Mouse (Mus musculus): Measurements from ENCODE around the gene Tsga10ip.

Gene Tsga10ip

DNA sequence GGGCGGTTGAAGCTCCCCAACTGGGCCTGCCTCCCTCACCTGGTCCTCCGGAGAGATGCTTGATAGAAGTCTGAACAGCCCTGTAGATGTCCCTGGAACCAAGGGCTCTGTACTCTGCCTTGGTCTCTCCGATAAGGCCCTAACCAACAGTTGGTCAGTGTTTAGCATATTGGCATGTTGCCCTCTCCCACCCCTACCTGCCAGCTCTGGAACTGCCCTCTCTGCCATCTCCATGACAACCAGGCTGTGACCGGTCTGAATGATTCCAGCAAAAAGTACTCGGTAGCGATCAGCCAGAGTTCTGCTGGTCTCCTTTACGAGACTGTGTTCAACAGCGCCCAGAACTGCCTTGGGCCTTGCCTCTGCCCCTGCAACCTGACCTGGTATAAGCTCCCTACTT lies at the start of gene Tsga10ip:
Tsga10ip (minus strand) TSS at position 234 of the 400 bp plus-strand sequence.
- in situ Hi-C loops (cut with MboI; ENCODE audit: unreplicated experiment in 2 of 2): no loop called here

DNA sequence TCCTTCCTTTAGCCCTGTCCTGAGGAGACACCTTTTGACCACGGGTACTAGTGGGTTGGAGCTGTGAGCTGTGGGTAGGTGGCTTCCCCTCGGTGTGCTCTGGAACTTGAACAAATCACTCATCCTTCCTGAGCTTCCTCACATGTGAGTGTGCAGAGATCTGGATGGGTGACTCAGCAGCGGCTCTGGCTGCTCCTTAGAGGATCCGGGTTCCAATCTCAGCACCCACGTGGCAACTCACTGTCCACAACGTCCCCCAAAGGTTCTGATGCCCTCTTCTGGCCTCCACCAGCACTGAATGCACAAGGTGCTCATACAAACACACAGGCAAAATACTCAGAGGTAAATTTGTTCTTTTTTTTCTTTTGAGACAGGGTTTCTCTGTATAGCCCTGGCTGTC lies 49.4 kb upstream of the Tsga10ip start:
- in situ Hi-C loops (cut with MboI; ENCODE audit: unreplicated experiment in 2 of 2): no loop called here

DNA sequence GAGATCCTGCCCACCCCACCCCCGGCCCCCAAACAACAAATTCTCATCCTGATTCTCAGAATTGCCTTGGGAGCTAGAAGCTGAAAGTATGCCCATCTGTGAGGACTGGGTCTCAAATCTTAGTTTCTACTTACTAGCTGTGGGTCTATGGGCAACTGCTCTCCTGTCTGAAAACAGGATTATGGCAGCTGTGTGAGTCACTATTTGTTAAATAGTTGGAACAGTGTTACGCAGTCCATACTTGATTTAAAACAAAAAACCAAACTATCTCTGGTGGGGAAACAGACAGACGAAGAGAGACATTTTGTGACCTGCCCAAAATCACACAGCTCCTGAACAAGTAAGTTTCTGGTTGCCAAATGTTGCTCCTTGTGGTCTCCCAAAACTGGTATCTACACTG lies 47.3 kb upstream of the Tsga10ip start:
- in situ Hi-C loops (cut with MboI; ENCODE audit: unreplicated experiment in 2 of 2): no loop called here

DNA sequence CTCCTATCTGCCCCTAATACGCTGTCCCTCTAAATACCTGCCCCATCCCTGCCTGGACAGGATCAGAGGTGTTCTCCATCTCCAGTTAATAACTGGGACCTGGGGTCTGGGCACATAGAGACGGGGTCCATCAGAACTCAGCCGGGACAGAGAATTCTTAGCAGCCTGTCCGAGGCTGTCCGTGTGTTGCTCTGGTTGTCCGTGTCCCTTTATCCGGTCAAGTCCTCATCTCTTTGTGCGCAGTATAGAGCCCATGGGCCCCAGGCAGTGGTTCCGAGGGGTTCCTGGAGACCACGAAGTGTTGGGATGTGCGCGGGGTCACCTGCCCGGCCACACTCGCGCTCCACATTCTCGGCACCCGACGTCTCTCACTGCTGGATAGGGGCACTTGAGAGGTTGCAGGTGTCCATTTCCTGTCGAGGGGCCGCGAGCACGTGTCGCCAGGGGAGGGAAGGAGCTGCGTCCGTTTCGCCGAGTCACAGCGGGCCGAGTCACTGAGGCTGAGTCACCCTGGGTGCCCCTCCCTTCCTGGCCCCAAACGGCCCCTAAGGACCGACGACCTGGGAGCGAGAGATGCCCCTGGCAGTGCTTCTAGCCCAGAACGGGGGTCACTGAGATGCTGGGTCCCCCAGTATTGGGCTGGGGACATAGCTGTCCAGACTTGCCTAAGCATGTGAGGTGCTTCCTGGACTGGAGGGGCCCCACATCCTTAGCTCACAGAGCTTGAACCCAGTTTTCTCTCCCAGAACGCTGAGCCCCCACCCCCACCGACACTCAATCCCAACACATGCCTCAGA lies 46.2 kb upstream of the Tsga10ip start:
- in situ Hi-C loops (cut with MboI; ENCODE audit: unreplicated experiment in 2 of 2): no loop called here

DNA sequence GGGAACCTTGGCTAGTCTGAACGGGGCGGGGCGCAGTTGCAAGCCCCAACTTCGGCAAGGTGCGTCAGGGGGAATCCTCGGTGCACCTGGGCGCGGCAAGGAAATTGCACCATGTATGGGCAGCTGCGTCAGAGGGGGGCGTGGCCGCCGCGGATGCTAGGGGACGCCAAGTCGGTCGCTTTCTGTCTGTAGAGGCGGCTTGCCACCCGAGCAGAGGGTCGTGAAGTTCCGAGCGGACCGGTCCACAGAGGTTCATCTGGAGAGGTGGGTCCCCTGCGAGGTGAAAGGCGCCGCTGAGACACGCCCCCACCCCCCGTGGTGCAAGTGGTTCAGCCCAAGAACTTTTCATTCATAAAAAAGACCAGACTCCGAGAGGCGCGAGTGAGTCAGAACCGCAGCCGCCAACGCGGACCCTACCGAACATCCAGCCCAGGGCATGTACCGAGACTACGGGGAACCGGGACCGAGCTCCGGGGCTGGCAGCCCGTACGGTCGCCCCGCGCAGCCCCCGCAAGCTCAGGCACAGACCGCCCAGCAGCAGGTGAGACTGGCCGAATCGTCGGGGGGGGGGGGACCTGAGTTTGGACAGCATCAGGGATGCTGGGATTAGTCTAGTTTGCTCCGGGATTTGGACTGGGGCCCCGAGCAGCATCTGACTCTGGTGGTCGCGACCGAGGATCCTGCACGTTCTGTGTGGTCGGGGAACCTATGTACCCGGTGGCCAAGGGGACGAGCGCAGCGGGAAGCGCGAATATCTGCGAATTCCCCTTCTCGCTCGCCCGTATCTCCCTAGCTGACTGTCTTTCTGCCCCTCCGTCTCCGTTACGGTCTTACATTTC lies 45.4 kb upstream of the Tsga10ip start, which contains the start of gene Fosl1:
Fosl1 (plus strand) TSS at position 33 of the 839 bp plus-strand sequence.
- in situ Hi-C loops (cut with MboI; ENCODE audit: unreplicated experiment in 2 of 2): no loop called here

DNA sequence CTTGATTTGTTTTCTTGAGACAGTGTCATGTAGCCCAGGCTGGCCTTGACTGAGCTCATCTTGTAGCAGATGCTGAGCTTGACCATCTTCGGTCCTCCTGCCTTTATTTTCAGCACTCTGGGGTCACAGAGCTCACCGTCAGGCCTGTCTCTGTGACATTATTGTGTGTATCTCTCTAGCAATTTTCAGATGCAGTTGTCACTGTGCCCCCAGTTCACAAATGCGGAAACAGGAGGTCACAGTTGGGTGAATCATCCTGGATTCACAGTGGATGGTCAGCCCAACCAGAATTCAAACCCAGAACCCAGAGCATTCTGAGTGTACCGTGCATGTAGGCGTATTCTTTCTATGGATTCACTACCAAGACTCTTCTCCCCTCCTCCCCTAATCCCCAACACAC lies 43.4 kb upstream of the Tsga10ip start:
- in situ Hi-C loops (cut with MboI; ENCODE audit: unreplicated experiment in 2 of 2): no loop called here

DNA sequence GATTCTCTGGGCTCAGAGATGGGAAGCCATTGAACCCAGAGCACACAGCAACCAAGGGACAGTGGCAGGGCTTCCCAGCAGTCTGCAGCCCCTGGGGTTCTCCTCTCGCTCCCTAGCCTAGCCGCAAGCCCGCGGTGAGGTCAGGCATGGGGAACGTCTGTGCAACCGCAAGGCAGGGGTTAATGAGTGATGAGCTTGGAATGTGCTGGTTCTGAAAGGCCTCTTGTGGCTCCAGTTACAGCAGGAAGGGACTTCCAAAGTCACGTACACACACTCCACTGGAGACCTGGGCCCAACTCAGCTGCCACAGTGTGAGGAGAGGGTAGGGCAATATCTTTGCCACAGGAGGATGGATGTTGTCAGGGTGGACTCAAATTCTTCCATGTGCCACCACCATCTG lies 42.6 kb upstream of the Tsga10ip start:
- in situ Hi-C loops (cut with MboI; ENCODE audit: unreplicated experiment in 2 of 2): no loop called here

DNA sequence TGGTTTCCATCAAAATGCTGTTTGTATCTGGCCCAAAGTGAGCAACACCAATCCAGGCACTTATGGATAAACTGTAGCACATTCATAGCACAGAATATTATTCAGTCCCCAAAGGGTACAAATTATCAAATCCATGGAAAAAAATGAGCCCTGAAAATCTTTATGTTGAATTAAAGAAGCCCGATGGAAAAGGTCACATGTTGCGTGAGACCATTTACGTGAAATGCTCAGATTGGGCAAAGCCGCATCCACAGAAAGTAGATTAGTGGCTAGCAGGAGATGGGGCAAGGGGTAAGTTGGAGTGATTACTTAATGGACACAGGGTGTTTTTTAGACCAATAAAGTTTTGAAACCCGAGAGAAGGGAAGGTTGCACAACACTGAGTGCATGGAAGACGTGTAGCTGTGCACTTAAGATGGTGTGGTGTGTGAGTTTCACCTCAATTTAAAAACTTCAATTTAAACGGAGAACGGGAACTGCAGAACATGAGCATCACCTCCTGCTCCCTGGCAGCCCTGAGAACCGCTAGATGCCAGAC lies 42.1 kb upstream of the Tsga10ip start:
- in situ Hi-C loops (cut with MboI; ENCODE audit: unreplicated experiment in 2 of 2): no loop called here

DNA sequence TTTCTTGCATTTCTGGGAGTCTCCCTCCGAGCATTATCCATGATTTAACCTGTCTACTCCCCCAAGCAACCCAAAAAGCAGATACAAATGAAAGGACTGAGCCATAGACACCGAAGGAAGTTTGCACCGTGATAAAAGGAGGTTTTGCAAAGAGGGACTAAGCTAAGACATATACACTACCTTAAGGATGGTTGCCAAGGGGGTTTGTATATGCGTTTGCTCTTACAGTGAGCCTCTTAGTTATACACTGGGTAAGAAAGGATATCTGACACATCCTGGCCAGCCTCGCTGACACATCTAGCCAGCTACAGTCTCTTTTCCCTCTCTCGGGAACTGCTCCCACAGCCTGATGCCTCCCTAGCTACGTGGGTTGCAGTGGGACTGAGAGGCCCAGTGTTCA lies 31.6 kb upstream of the Tsga10ip start:
- in situ Hi-C loops (cut with MboI; ENCODE audit: unreplicated experiment in 2 of 2): loop anchor here in 1 of 2 experiments (5.0 kb wide), 1 partner anchor 53 kb away; the partner anchor contains the start of gene Mus81

DNA sequence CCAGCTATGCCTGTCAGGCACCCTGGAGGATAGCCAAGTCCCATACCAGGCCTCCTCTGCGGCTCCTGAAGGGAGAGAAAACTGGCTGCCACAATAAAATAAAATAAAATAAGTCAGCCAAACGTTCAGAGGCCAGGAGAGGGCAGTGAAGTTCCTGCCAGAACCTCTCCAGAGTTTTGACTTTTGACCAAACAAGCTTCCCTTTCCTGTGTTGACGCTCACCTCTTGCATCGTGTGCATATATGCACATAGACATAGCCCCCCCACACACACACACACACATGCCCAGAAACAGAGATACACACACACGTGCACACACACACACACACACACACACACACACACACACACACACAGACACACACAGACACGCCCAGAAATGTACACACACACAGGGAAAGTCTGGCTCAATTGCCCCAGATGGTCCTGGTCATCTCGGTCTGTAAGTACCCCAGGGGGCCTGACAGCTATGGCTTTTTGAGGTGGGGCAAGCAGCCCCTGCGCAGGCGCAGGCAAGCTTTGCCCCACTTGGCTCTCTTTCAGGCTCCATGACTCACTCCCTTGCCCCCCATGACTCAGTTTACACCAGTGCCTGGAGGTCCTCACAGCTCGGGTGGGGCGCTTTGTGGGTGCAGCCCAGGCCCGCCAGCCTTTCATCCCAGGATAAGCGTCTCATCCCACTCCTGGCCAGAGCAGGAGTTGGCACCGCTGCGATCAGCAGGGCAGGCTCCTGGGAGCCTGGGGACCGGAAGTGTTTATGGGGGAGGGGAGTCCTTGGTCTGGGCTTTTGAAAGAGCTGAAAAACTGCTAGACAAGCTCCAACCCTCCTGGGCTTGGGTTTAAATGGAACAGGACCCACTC lies 30.9 kb upstream of the Tsga10ip start:
- in situ Hi-C loops (cut with MboI; ENCODE audit: unreplicated experiment in 2 of 2): loop anchor here in 1 of 2 experiments (5.0 kb wide), 1 partner anchor 54 kb away; the partner anchor contains the start of gene Mus81

DNA sequence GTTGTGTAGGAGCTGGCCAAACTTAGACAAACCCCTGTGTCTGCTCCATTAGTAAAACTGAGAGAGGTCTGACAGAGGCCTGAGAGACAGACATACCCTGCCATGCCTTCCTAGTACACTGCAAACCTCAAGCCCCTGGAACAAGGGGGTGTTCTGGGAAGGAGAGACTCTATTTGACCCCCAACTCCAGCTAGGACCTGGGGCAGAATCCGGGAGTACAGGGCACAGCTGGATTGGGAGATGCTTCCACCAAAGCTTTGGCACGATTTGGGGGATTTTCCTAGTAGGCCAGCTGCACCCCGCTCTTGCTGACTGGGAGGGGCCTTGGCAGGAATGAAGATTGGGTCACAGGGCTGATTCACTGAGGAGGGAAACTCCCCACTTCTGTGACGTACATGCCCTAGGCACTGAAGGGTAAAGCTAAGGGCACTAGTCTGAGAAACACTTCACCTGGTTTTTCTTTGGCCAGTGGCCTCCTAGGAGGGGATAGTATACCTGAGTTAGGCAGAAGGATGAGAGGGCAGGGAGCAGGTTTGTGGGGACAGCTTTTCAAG lies 29.7 kb upstream of the Tsga10ip start:
- in situ Hi-C loops (cut with MboI; ENCODE audit: unreplicated experiment in 2 of 2): loop anchor here in 1 of 2 experiments (5.0 kb wide), 1 partner anchor 55 kb away; the partner anchor contains the start of gene Mus81

DNA sequence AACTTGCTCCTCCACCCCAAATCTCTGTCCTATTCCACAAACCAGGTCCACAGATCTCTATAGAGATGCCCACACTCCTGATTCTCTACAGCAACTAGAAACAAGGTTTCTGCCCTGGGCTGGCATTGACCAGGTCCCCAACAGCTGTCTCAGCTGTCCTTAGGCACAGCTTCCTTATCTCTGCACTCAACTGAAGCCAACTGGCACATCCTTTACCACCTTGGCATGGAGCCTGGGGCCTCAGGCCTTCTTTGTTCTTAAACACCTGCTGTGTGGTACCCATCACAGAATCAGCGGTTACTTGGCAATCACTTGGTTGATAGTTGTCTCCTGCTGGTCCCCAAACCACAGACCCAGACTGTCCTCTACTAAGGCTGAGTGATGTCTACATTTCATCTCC lies 28.1 kb upstream of the Tsga10ip start:
- in situ Hi-C loops (cut with MboI; ENCODE audit: unreplicated experiment in 2 of 2): loop anchor here in 1 of 2 experiments (5.0 kb wide), 1 partner anchor 57 kb away; the partner anchor contains the start of gene Mus81

DNA sequence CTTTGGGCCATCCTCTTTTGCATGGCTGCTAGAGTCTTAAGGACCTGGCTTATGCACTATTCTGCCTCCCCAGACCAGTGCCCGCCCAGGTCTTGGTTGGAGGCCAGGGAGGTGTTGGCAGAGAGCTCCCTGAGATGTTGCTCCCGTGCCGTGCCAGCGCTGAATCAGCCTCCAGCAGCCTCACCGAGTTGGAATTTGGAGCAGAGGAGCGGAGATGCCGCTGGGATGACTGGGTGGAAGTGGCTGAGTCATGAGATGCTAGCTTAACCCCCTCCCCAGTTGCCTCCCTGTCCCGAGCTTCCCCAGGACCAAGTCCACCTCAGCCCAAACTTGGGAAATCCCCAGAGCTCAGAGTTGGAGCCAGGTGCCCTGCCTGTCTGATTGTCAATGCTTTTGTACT lies 27.5 kb upstream of the Tsga10ip start:
- in situ Hi-C loops (cut with MboI; ENCODE audit: unreplicated experiment in 2 of 2): loop anchor here (5.0 to 10.0 kb wide), 2 partner anchors 55 to 57 kb away; partner anchors contain the start of gene Mus81 (in 2 of the 2)

DNA sequence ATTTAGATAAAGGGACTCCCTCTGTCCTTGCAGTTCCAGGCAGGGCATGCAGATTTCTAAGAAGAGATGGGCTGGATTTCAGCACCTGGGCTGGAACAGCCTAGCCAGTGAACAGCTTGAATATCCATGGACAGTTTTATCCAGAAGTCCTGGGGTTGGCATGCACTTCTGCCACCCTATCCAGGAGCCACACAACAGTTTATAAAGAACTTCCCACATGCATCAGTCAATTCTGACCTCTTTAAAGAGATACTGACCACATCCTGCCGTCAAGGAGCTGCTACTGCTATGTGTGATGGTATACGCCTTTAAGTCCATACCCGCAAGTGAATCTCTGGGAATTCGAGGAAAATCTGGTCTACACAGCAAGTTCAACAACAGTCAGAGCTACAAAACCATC lies 26.9 kb upstream of the Tsga10ip start:
- in situ Hi-C loops (cut with MboI; ENCODE audit: unreplicated experiment in 2 of 2): loop anchor here (5.0 to 10.0 kb wide), 2 partner anchors 54 to 58 kb away; partner anchors contain the start of gene Mus81 (in 1 of the 2)

DNA sequence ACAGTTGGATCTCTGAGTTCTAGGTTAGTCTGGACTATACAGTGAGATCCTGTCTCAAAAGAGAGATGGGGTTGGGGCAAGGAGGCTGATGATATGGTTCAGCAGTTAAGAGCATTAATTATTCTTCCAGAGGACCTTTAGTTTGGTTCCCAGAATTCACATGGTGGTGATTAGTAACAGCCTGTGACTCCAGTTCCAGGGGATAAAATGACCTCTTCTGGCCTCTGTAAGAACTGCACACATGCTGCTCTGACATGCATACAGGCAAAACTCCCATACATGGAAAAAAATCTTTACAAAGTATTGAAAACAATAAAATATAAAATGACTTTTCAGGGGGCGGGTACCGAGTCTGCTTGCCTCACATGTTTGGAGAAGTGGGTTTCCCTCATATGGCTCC lies 25.8 kb upstream of the Tsga10ip start:
- in situ Hi-C loops (cut with MboI; ENCODE audit: unreplicated experiment in 2 of 2): loop anchor here (5.0 to 10.0 kb wide), 2 partner anchors 53 to 59 kb away; partner anchors contain the start of gene Mus81 (in 1 of the 2)

DNA sequence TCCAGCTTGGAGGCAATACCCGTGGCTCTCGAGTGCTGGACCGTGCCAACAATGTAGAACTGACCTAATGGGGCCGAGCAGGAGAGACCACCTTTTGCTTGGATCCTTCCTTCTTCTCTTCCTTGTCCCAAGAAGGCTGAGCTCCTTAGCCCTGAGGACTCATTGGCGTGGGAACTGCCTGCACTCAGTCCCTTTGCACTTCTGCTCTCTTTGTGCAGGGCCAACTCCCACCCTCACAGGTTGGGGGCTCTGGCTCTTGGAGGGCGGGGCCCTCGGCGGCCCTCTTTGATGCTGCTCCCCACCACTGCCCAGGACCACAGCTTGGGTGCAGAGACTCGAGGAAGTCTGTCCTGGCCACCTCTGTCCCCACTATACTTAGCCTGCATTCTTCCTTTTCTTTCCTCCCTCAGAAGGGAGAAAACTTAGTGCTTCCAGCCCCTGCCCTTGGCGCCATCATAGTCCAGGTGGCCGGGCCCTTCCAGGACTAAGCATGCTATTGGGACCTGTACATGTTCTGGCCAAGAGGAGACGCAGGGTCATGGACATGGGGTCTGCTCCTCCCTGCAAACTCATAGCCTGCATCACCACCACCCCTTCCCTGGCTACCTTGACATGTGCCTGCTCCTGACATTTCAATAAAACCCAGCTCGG lies 24.4 kb upstream of the Tsga10ip start:
- in situ Hi-C loops (cut with MboI; ENCODE audit: unreplicated experiment in 2 of 2): loop anchor here (5.0 to 10.0 kb wide), 2 partner anchors 52 to 61 kb away; partner anchors contain the start of gene Mus81 (in 1 of the 2)

DNA sequence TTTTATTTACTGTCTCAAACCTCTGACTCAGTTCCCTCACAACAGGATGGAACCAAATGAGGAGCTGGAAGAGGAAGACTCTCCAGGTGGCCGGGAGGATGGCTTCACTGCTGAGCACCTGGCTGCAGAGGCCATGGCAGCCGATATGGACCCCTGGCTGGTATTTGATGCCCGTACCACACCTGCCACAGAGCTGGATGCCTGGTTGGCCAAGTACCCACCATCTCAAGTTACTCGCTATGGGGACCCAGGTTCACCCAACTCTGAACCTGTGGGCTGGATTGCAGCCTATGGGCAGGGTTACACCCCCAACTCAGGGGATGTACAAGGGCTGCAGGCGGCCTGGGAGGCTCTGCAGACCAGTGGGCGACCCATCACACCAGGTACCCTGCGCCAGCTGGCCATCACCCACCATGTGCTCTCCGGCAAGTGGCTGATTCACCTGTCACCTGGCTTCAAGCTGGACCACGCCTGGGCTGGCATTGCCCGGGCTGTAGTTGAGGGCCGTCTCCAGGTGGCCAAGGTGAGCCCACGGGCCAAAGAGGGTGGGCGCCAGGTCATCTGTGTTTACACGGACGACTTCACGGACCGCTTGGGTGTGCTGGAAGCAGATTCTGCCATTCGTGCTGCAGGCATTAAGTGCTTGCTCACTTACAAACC lies 23.7 kb upstream of the Tsga10ip start:
- in situ Hi-C loops (cut with MboI; ENCODE audit: unreplicated experiment in 2 of 2): loop anchor here (5.0 to 10.0 kb wide), 2 partner anchors 51 to 61 kb away; partner anchors contain the start of gene Mus81 (in 1 of the 2)

All from v-Abl transformed pro-B cells (cell line).